ENCODE assay signal across 8 mouse cellular contexts in the genomic region with DNA sequence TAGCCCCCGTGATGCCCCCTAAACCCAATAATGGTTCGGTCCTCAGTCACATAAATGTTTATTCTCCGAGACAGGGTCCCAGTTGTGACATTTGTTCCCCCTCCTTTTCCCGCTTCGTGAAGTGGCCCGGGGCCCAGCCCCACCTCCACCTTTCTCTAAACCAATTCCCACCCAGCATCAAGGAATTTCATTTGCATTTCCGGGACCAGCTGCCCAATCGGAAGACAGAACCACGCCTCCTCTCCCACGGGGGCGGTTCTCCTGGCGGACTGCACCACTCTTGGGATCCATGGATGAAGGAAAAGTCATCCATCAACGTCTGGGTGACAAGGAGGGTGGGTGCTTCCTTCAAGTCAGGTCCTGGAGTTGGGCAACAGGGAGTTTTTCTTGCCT. TPM values are rescaled to one million over a fixed set of nuclear protein-coding genes. Genes with fewer than 3 reads are reported as not detected.
DNase-seq lines count a peak whose midpoint lies in the region; ATAC-seq and TF ChIP-seq lines count a peak whose summit lies in the region.

No protein-coding gene starts in this region.

- intact Hi-C loops in heart, postnatal 36 days (cut with DNase I): no loop called here

- H3K36me3 ChIP-seq in heart, embryonic 11.5 days (ENCODE audit: control insufficient read depth, insufficient read depth, low read length): no peaks in the 10 kb centered on the region
- no peaks in the 10 kb centered on the region for H3K36me3 ChIP-seq in embryonic facial prominence, embryonic 14.5 days (ENCODE audit: control insufficient read depth, insufficient read depth, low read length)
- H3K36me3 ChIP-seq in hindbrain, embryonic 14.5 days (replicated peaks; ENCODE audit: control insufficient read depth, insufficient read depth): no peaks in the 10 kb centered on the region

- H3K9me3 ChIP-seq in heart, embryonic 11.5 days (replicated peaks; ENCODE audit: control insufficient read depth, low read length): 0 out of 2 replicates have a peak, but pooled peaks cover 3% of the 10 kb centered on the region
- no peaks in the 10 kb centered on the region for H3K9me3 ChIP-seq in embryonic facial prominence, embryonic 14.5 days (ENCODE audit: control insufficient read depth, low read length)
- no peaks in the 10 kb centered on the region for H3K9me3 ChIP-seq in hindbrain, embryonic 14.5 days (ENCODE audit: control insufficient read depth, low read length)

- TF ChIP-seq CTCF in lung, adult 2 months (IDR thresholded peaks at IDR 0.05; ENCODE audit: insufficient read depth, low read length): no peak

- peaks cover 9% of the 10 kb centered on the region for H3K4me1 ChIP-seq in heart, embryonic 11.5 days (ENCODE audit: control insufficient read depth, insufficient read depth, low read length)
- H3K4me1 ChIP-seq in embryonic facial prominence, embryonic 14.5 days (ENCODE audit: control insufficient read depth, insufficient read depth, low read length): peaks cover 26% of the 10 kb centered on the region
- H3K4me1 ChIP-seq in hindbrain, embryonic 14.5 days (replicated peaks; ENCODE audit: control insufficient read depth, insufficient read depth, low read length): peaks cover 18% of the 10 kb centered on the region
- H3K4me1 ChIP-seq in lung, adult 2 months (ENCODE audit: control insufficient read depth, insufficient read depth, low read length): no peaks in the 10 kb centered on the region

- DNase-seq in heart, postnatal 36 days: no peak
- peak; percentile 92 for DNase-seq in embryonic facial prominence, embryonic 14.5 days (ENCODE audit: low spot score)
- peak; percentile 89 for DNase-seq in hindbrain, embryonic 14.5 days (ENCODE audit: low spot score)
- peak; percentile 80 to 84 for DNase-seq in layer of hippocampus, postnatal 10 days (ENCODE audit: low spot score in 2 of 2)
- DNase-seq in lung, adult 2 months: peak; percentile 41
- peak; percentile 94 for DNase-seq in retina, postnatal 1 day

- ATAC-seq in heart, embryonic 11.5 days (replicated peaks; ENCODE audit: insufficient number of reproducible peaks, low FRiP score, low TSS enrichment): peak; percentile 36; the same call in 1 of the 2 replicates
- ATAC-seq in embryonic facial prominence, embryonic 14.5 days (ENCODE audit: low read depth): peak; percentile 83
- peak; percentile 86 for ATAC-seq in hindbrain, embryonic 14.5 days (ENCODE audit: low FRiP score)
- no peak for ATAC-seq in activated CD4-positive, CD25-positive, alpha-beta regulatory T cell, adult 4 months

- no peak for TF ChIP-seq POLR2A in lung, adult 2 months (IDR thresholded peaks at IDR 0.05; ENCODE audit: borderline replicate concordance, extremely low read depth, low read depth, low read length)

- H3K27me3 ChIP-seq in heart, embryonic 11.5 days (ENCODE audit: control insufficient read depth, insufficient read depth, low read length): peaks cover 47% of the 10 kb centered on the region
- peaks cover 51% of the 10 kb centered on the region for H3K27me3 ChIP-seq in embryonic facial prominence, embryonic 14.5 days (replicated peaks; ENCODE audit: control insufficient read depth, insufficient read depth, low read length)
- H3K27me3 ChIP-seq in hindbrain, embryonic 14.5 days (ENCODE audit: control insufficient read depth, insufficient read depth, low read length): no peaks in the 10 kb centered on the region

- peak overlapping the region; percentile 36 for H3K4me3 ChIP-seq in heart, embryonic 11.5 days (ENCODE audit: low read depth, low read length)
- peak overlapping the region; percentile 46 for H3K4me3 ChIP-seq in embryonic facial prominence, embryonic 14.5 days (ENCODE audit: low read depth, low read length)
- peak overlapping the region; percentile 64 for H3K4me3 ChIP-seq in hindbrain, embryonic 14.5 days (replicated peaks; ENCODE audit: low read length)
- no peak overlapping the region for H3K4me3 ChIP-seq in lung, adult 2 months (replicated peaks; ENCODE audit: extremely low read depth, low read depth, low read length)

- peak overlapping the region; percentile 63 for H3K4me2 ChIP-seq in heart, embryonic 11.5 days
- H3K4me2 ChIP-seq in embryonic facial prominence, embryonic 14.5 days (ENCODE audit: low read depth, low read length): peak overlapping the region; percentile 92
- H3K4me2 ChIP-seq in hindbrain, embryonic 14.5 days (replicated peaks): peak overlapping the region; percentile 65

- no peak overlapping the region for H3K27ac ChIP-seq in heart, embryonic 11.5 days (ENCODE audit: low read depth, low read length)
- H3K27ac ChIP-seq in embryonic facial prominence, embryonic 14.5 days (replicated peaks; ENCODE audit: low read depth, low read length): no peak overlapping the region
- H3K27ac ChIP-seq in hindbrain, embryonic 14.5 days: peak overlapping the region; percentile 80

- no peak overlapping the region for H3K9ac ChIP-seq in heart, embryonic 11.5 days (ENCODE audit: low read depth, low read length)
- peak overlapping the region; percentile 54 for H3K9ac ChIP-seq in embryonic facial prominence, embryonic 14.5 days (ENCODE audit: low read depth, low read length)
- H3K9ac ChIP-seq in hindbrain, embryonic 14.5 days: peak overlapping the region; percentile 64

- WGBS in heart, embryonic 11.5 days (ENCODE audit: insufficient replicate concordance): under 1% methylated on average over 13 of the region's 13 CpGs
- 1% methylated on average over 13 of the region's 13 CpGs for WGBS in embryonic facial prominence, embryonic 14.5 days
- WGBS in hindbrain, embryonic 14.5 days: under 1% methylated on average over 13 of the region's 13 CpGs
- WGBS in lung, adult 2 months: 3% methylated on average over 13 of the region's 13 CpGs

RNA-seq across cellular contexts. Expression of gene Shisa7, which starts 0.4 kb away (rescaled TPM):
- 0.09 TPM in 1 of 2 replicates, not detected in the other for polyA plus RNA-seq in heart, embryonic 11.5 days (2014; fragmentation: Nextera tagmentation; extraction: Ambion mirVana)
- not detected for total RNA-seq in heart, postnatal 36 days (2021)
- polyA plus RNA-seq in embryonic facial prominence, embryonic 14.5 days (2014; fragmentation: Nextera tagmentation; extraction: Ambion mirVana): 0.68 and 0.76 TPM in 2 replicates
- polyA plus RNA-seq in hindbrain, embryonic 14.5 days (2014; fragmentation: Nextera tagmentation; extraction: Ambion mirVana): 13.1 and 15.6 TPM in 2 replicates
- 100 to 1,000 TPM; 107 to 116 TPM for total RNA-seq in layer of hippocampus, postnatal 10 days (2021)
- polyA plus RNA-seq in lung, adult 2 months (2012; rRNA removed): 2.5 and 3.4 TPM in 2 replicates
- under 1 TPM in 1 of 2 experiments, not detected in 1; 0.09 TPM for polyA plus RNA-seq in activated CD4-positive, CD25-positive, alpha-beta regulatory T cell, adult 4 months (2017; shearing (Covaris generic))

RNA-seq across cellular contexts. Expression of gene Isoc2b, which starts 25.1 kb away (rescaled TPM):
- 2.9 and 3.3 TPM in 2 replicates for polyA plus RNA-seq in heart, embryonic 11.5 days (2014; fragmentation: Nextera tagmentation; extraction: Ambion mirVana)
- 1 to 10 TPM; 3.9 to 4.6 TPM for total RNA-seq in heart, postnatal 36 days (2021)
- polyA plus RNA-seq in embryonic facial prominence, embryonic 14.5 days (2014; fragmentation: Nextera tagmentation; extraction: Ambion mirVana): 6.5 and 7.0 TPM in 2 replicates
- polyA plus RNA-seq in hindbrain, embryonic 14.5 days (2014; fragmentation: Nextera tagmentation; extraction: Ambion mirVana): 2.8 and 3.7 TPM in 2 replicates
- 1 to 10 TPM; 3.0 to 4.3 TPM for total RNA-seq in layer of hippocampus, postnatal 10 days (2021)
- polyA plus RNA-seq in lung, adult 2 months (2012; rRNA removed): 14.1 and 22.3 TPM in 2 replicates
- 10 to 100 TPM; 34.4 to 50.2 TPM for polyA plus RNA-seq in activated CD4-positive, CD25-positive, alpha-beta regulatory T cell, adult 4 months (2017; shearing (Covaris generic))

RNA-seq across cellular contexts. Expression of gene Isoc2a, which starts 32.0 kb away (rescaled TPM):
- 0.59 and 1.1 TPM in 2 replicates for polyA plus RNA-seq in heart, embryonic 11.5 days (2014; fragmentation: Nextera tagmentation; extraction: Ambion mirVana)
- 10 to 100 TPM; 45.4 to 48.8 TPM for total RNA-seq in heart, postnatal 36 days (2021)
- polyA plus RNA-seq in embryonic facial prominence, embryonic 14.5 days (2014; fragmentation: Nextera tagmentation; extraction: Ambion mirVana): 1.3 and 1.6 TPM in 2 replicates
- polyA plus RNA-seq in hindbrain, embryonic 14.5 days (2014; fragmentation: Nextera tagmentation; extraction: Ambion mirVana): 0.47 and 0.82 TPM in 2 replicates
- 1 to 10 TPM; 7.2 to 8.2 TPM for total RNA-seq in layer of hippocampus, postnatal 10 days (2021)
- polyA plus RNA-seq in lung, adult 2 months (2012; rRNA removed): 13.4 and 15.0 TPM in 2 replicates
- under 1 TPM; 0.20 to 0.69 TPM for polyA plus RNA-seq in activated CD4-positive, CD25-positive, alpha-beta regulatory T cell, adult 4 months (2017; shearing (Covaris generic))

RNA-seq across cellular contexts. Expression of gene Ube2s, which starts 32.5 kb away (rescaled TPM):
- polyA plus RNA-seq in heart, embryonic 11.5 days (2014; fragmentation: Nextera tagmentation; extraction: Ambion mirVana): 317 and 378 TPM in 2 replicates
- total RNA-seq in heart, postnatal 36 days (2021): 10 to 100 TPM; 89.8 to 95.7 TPM
- polyA plus RNA-seq in embryonic facial prominence, embryonic 14.5 days (2014; fragmentation: Nextera tagmentation; extraction: Ambion mirVana): 347 and 359 TPM in 2 replicates
- polyA plus RNA-seq in hindbrain, embryonic 14.5 days (2014; fragmentation: Nextera tagmentation; extraction: Ambion mirVana): 285 and 293 TPM in 2 replicates
- 100 to 1,000 TPM; 129 to 166 TPM for total RNA-seq in layer of hippocampus, postnatal 10 days (2021)
- polyA plus RNA-seq in lung, adult 2 months (2012; rRNA removed): 135 and 210 TPM in 2 replicates
- polyA plus RNA-seq in activated CD4-positive, CD25-positive, alpha-beta regulatory T cell, adult 4 months (2017; shearing (Covaris generic)): 10 to 100 TPM; 39.3 to 43.6 TPM

RNA-seq across cellular contexts. Expression of gene Rpl28, which starts 52.2 kb away (rescaled TPM):
- polyA plus RNA-seq in heart, embryonic 11.5 days (2014; fragmentation: Nextera tagmentation; extraction: Ambion mirVana): 143 and 156 TPM in 2 replicates
- 100 to 1,000 TPM; 515 to 545 TPM for total RNA-seq in heart, postnatal 36 days (2021)
- polyA plus RNA-seq in embryonic facial prominence, embryonic 14.5 days (2014; fragmentation: Nextera tagmentation; extraction: Ambion mirVana): 275 and 300 TPM in 2 replicates
- 175 and 192 TPM in 2 replicates for polyA plus RNA-seq in hindbrain, embryonic 14.5 days (2014; fragmentation: Nextera tagmentation; extraction: Ambion mirVana)
- total RNA-seq in layer of hippocampus, postnatal 10 days (2021): 100 to 1,000 TPM; 540 to 663 TPM
- polyA plus RNA-seq in lung, adult 2 months (2012; rRNA removed): 171 and 204 TPM in 2 replicates
- 100 to 1,000 TPM; 460 to 740 TPM for polyA plus RNA-seq in activated CD4-positive, CD25-positive, alpha-beta regulatory T cell, adult 4 months (2017; shearing (Covaris generic))

Comparison
In these comparisons a context has a peak if more than half of its experiments do, and no peak if none do; other contexts are left out.
1. DNase-seq: peak in embryonic facial prominence, embryonic 14.5 days (single experiment), hindbrain, embryonic 14.5 days (single experiment), layer of hippocampus, postnatal 10 days (2 of 2), lung, adult 2 months (single experiment) and retina, postnatal 1 day (single experiment); none in heart, postnatal 36 days (0 of 2).
2. Peak in every context shown above with its lines, with median percentiles within 50 percentile points of each other: H3K4me2 ChIP-seq.